Mouse (Mus musculus): Measurements from ENCODE around the gene Sh3bgrl2.

GRCm38 (mm10) chr9:83608135-83608534 lies 60.0 kb downstream of the Sh3bgrl2 start:
- TF ChIP-seq CTCF (IDR thresholded peaks at IDR 0.05; ENCODE audit: insufficient read depth, low read depth, low read length) (no peak), POLR2A (IDR thresholded peaks at IDR 0.05; ENCODE audit: insufficient read depth, low read depth, low read length) (no peak)

All from olfactory bulb, adult 2 months (tissue).